Mouse (Mus musculus): Measurements from ENCODE around the gene Adig. TPM values are rescaled to one million over a fixed set of nuclear protein-coding genes. Genes with fewer than 3 reads are reported as not detected.
A peak's percentile ranks its signal among the peaks of the same experiment; 100 is the strongest.

The Adig gene
- 1 to 10 TPM; 6.8 to 7.6 TPM for total RNA-seq (2021)
- long read RNA-seq, experiment 1, partial matches to known transcripts: 0 of 5 reads
- long read RNA-seq, experiment 1, other reads (novel, unspliced or antisense): 1 of 5 reads
- long read RNA-seq, experiment 2, partial matches to known transcripts: 0 of 3 reads
- long read RNA-seq, experiment 2, other reads (novel, unspliced or antisense): 0 of 3 reads

DNA sequence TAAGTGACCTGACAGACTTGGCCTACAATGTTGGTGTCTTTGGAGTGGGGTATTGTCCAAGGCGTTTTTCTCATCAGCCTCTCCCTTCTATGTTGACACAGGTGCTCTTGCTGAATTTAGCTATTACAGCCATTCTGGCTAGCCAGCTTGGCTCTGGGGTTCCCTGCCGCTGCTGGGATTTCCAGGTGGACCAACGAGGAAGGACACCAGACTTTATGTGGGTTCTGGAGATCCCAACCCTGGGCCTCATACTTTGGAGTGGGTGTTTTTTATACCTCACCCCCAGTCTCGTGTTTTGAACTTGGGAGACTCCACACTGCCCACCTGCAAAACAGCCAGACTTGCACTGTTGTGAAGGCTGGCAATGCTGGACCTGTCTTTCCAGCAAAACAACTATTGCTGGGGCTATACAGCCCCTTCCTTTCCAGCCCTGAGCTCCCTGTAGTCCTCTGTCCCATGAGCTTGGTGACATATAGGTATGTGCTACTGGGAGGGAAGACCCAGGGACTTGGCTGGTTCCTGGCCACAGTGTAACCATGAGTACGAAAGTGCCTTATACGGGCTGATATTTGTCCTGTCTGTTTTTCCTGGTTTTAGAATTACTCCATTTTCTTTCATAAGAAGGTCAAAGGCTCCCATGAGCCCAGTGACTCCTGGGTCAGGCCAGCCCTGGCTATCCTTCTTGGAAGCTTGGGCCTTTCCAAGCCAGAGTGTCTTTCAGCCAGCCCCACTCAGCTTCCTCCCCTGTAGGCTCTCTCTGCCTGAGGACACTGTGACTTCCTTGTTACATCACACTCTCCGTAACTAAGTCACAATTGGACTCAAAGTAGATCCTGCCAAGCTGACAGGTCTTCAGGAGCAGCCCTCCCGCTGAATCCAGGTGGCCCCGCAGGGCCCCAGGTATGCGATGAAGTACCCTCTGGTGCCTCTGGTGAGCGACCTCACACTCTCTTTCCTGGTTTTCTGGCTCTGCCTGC, at the start of gene Adig:
Gene Adig (plus strand): TSS at position 777 of the 977 bp plus-strand sequence.
- DNase-seq (ENCODE audit: low spot score in 2 of 2): no peak

DNA sequence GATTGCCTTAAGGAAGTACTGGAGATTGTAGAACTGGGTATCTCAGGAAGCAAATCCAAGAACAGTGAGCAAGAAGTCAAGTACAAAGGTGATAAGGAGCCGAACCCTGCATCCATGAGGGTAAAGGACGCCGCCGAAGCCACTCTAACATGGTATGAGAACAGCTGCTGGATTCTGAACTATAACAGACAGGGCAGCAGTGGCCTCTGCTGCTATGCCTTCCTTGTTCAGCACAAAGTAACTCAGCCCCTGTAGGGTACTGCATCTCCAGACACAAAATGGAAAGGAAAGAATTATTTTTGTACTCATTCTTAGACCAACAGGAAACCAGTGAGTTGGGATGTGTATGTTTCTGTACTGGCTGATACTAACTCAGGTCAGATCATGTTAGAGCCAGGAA, 46.0 kb upstream of the Adig start:
- no peak for DNase-seq (ENCODE audit: low spot score in 2 of 2)

DNA sequence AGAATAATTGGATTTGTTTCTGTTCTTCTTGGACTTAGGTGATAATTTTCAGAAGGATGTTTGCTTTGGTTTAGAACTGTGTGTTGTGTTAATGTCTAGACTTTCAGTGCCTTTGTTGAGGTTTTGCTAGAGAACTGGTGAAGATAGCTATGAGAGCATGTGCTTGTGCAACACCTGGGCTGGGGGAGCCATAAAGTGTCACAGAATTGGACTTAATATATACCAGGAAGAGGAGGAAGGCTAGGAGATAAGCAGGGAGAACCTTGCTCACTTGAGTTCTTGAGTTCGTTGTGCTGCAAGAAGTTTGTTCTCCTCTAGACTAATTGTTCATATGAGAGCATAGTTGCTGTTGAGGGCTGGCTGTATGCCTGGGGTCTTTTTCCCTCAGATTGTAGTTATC, 44.8 kb upstream of the Adig start:
- no peak for DNase-seq (ENCODE audit: low spot score in 2 of 2)

DNA sequence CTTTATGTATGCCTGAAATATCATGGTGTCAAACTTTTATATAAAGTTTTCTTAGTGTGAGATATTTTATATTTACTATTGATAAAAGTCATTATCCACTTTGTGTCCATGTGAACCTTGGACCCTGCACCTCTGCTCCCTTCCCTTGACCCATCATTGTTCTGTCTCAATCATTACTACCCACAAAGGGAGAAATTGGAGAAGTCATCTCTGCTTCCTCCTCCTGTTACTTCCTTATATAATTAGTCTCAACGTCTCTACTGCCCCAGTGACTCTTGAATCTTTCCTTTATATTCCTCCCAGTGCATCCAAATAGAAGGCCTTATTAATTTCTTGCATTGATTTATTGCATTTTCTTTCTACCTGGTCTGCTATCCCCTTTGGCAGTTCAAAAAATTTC, 40.0 kb upstream of the Adig start:
- no peak for DNase-seq (ENCODE audit: low spot score in 2 of 2)

DNA sequence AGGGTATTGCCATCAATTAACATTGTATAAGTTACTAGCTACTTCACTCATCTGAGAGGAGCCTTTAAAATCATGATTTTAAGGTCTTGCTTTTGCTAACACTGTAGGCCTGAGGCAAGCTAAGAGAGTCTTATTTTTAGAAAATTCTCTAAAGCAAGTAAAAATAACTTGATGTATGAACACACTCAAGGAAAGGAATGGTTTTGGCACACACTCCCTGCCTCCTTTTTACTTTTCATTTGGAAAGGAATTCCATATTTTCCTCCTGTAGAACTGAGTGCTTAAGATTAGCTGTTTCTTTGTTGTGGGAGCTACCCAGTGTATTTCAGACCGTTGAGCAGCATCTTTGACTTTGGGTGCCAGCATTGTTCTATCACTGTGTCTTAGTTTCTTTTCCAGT, 28.3 kb upstream of the Adig start:
- no peak for DNase-seq (ENCODE audit: low spot score in 2 of 2)

DNA sequence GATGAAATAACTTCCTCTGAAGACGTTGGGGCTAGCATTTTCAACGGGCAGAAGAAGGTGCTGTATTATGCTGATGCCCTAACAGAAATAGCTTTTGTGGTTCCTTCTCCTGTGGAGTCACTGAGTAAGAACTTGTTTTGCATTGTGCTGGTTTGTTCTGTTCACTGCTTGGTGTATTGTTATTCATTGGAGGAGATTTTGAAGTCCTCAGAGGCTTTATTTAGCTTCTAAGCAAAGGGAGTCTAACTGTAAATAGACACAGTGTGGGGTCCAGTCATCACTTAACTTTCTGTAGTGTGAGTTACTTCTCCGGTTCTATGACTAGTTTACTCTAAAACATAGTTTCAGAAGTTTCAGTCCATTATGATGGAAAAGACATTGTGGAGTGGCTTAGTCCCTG, 24.8 kb upstream of the Adig start:
- DNase-seq (ENCODE audit: low spot score in 2 of 2): no peak

DNA sequence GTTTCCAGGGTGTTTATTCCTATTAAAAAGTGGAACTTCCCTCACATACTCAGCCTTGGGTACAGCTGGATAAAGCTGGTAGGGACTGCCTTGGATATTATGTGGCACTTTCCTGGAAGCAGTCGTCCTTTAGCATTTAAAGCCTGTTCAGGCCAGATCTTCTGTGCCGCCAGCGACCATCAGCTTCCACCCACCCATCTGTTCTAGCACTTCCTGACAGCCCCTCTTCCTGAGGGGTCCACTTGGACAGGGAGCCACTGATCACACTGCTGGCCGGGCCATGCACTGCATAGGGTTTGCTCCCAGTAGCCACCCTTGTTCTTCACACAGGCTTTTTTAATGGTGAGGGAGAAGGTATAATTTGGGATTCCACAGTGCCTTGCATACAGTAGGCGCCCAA, 4.0 kb upstream of the Adig start:
- DNase-seq (ENCODE audit: low spot score in 2 of 2): no peak

DNA sequence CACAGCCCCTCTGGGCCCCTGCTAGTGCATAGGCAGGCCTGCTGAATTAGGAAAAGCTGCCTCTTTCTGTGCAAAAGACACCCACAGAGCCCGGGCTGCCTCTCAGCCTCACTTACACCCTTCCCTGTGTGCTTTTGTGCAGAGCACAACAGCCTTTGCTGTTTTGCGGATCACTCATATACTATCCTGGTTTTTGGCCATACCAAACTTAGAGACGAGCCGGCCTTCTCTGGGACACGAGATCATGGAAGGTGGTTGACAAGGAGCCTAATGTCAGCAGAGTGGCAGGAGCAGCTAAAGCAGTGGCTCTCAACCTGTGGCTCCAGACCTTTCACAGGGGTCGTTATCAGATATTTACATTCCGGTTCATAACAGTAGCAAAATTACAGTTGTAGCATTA, 814 bp downstream of the Adig start:
- DNase-seq (ENCODE audit: low spot score in 2 of 2): no peak

DNA sequence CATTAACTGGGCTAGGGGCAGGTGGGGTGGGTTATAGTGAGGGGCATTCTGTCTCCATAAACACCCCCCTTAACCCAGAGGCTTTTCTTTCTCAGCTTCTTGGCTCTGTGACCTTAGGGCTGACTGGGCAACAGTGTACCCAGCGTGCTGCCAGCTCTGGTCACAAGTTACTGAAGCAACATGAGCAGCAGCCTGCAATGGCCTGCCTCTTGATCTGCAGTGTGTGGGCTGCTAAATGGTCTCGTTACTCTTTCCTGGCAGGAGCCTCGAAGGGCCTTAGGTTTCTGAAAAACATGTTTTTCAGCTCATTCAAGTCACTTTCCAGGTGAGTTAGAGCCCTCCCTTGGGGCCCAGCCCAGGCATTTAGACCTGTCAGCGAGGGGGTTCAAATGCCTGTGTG, 1.3 kb downstream of the Adig start:
- no peak for DNase-seq (ENCODE audit: low spot score in 2 of 2)

DNA sequence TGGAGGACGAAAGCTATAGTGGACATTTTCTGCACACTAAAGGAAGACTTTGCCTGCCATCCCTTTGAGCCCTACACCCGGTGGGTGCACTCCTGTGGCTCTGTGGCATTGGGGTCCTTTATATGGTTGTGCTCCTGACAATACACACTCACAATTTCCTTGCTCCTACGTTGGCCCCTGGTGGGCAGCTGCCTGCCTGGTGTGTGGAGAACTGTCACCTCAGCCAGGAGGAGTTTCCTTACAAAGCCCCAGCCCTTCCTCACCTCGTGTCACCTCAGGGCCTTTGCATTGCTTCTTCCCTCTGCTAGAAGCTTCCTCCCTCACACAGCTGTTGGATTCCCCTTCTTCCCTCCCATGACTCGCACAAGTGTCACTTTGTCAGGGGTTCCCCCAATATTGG, 4.1 kb downstream of the Adig start:
- no peak for DNase-seq (ENCODE audit: low spot score in 2 of 2)

DNA sequence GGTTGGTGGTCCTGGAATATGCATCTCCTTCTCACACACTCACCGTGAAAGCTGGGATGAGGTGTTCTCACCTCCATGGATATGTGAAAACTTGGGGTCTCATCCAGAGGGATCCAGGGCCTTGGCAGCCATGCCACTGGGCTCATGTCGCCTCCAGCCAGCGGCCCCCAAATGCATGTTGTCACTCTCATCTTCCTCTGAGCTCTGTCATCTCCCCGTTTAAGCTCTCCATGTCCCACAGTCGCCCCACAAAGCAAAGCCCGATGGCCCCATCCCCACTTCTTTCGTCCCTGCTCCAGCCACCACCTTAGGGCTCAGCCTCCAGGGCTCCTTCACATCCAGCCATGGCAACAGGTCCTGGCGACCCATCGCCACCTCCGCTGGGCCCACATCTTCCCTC, 4.6 kb downstream of the Adig start:
- DNase-seq (ENCODE audit: low spot score in 2 of 2): no peak

DNA sequence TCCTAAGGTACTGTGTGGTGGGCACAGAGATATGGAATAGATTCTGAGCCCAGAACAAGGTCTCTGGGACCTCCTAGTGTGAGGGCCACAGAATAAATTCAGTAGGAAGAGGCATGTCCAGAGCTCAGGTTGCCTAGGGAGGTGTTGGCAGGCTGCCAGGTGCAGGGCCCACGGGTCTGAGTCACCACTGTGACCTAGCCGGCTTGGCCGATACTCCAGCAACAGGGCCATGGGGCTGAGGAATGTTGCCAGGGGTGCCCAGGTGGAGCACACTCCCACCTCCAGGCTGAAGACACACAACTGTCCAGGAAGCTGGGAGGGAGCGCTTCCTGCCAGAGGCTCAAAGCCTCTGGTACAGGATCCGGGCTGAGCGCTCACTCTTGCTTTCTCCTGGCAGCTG, 8.3 kb downstream of the Adig start:
- no peak for DNase-seq (ENCODE audit: low spot score in 2 of 2)

DNA sequence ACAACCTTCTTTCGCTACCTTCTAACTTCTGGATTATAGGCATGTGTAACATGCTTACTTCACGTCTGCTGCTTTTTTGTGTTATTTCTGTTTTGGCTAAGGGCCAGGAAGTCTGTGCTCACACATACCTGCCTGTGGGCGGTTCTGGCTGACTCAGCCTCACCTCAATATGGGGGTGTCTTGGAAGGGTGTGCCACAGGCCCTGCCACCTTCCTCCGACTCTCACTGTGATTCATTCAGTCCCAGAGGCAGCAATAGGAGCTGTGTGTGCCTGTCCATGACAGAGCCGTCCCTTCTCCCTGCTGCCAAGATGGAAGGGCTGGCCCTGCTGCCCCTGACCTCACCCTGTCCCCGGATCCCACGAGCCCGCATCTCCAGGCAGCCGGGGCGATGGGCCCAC, 10.1 kb downstream of the Adig start, which contains the start of gene Arhgap40:
Gene Arhgap40 (plus strand): TSS at position 269 of the 400 bp plus-strand sequence.
- no peak for DNase-seq (ENCODE audit: low spot score in 2 of 2)

DNA sequence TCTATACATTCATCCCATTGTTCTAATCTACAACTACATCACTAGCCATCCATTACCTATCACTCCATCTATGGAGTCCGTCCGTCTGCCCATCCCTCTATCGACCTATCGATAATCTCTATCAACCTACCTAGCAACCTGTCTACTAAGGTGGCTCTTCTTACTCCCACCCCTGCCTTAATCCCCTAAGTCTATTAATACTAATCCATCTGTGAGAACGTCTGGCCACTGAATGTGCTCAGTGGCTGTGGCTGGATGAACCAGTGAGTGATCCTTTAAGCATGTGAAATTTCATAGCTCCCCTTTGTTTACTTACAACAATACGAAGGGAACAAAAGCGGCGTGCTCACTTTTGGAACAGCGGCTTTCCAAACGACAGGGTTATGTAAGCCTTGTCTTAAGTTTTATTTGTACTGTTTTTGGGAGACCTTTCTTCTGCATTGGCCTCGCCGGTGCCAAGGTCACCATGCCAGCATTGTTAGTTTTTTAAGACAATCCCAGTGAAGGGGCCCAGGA, 11.5 kb downstream of the Adig start:
- DNase-seq (ENCODE audit: low spot score in 2 of 2): no peak

DNA sequence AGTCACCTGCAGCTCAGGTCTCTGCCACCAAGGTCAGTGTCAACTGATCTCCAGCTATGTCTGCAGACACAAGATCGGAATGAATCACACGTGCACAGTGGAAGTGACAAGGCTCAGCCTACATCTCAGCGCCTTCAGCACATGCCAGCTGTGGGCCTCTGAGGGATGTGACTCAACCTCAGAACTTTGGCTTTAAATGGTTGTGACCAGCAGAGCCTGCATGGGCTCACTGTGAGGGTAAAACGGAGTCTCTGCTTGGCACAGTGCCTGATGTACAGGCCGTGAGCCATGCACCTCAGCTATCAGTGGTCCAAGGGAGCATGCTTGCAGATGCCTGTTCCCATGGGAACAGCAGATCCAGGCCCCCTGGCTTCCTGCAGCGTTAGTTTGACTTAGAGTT, 16.2 kb downstream of the Adig start:
- no peak for DNase-seq (ENCODE audit: low spot score in 2 of 2)

DNA sequence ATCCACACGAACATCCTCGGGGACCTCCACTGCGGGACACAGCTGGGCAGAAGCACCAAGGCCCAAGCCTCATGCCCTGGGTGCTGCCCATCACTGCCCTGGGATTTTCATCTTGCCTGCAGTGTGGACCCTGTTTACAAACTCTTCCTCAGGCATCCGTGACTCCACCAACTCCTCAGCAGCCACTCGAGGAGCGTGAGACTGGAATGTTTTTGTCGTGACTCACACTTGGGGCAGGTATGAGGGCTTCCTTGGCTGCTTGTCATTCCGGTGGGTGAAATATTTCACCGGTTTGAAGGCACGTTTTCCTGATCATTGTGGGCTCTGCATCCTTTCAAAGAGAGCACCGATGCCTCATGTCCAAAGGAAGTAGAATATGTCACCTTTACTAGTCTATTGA, 16.7 kb downstream of the Adig start:
- DNase-seq (ENCODE audit: low spot score in 2 of 2): no peak

DNA sequence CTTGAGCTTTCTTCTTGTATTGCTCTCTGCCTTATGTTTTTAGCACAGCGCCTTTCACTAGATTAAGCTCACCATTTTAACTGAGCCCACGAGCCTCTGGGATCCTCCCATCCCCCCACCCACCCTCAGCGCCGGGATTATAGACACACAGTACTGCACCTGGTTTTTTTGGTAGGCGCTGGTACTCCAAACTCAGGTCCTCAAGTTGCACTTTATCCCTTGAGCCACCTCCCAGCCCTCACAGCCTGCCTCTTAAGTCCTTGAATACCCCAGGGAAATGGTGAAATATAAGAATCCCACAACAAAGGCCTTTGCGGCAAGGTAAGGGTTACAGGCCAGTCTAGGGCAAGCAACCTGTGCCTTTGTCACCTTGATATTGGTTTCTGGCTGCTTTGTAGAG, 17.4 kb downstream of the Adig start:
- no peak for DNase-seq (ENCODE audit: low spot score in 2 of 2)

DNA sequence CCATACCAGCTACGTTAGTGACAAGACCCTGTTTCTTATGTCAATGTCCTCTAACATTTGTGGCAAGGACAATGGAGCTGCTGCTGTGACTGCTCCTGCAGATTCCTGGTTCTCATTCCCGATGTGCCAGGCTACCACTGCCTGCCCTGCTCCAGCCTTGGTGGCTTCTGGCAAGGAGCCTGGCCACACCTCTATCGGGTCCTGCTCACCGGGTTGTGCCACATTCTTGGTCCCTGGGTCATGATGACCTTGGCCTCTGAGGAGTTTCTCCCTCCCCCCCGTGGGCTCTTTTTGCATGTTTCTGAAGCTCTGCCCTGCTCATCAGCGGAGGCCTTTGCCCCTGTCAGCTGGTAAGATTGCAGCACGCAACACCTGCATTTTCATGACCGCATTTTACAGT, 20.6 kb downstream of the Adig start:
- DNase-seq (ENCODE audit: low spot score in 2 of 2): no peak

DNA sequence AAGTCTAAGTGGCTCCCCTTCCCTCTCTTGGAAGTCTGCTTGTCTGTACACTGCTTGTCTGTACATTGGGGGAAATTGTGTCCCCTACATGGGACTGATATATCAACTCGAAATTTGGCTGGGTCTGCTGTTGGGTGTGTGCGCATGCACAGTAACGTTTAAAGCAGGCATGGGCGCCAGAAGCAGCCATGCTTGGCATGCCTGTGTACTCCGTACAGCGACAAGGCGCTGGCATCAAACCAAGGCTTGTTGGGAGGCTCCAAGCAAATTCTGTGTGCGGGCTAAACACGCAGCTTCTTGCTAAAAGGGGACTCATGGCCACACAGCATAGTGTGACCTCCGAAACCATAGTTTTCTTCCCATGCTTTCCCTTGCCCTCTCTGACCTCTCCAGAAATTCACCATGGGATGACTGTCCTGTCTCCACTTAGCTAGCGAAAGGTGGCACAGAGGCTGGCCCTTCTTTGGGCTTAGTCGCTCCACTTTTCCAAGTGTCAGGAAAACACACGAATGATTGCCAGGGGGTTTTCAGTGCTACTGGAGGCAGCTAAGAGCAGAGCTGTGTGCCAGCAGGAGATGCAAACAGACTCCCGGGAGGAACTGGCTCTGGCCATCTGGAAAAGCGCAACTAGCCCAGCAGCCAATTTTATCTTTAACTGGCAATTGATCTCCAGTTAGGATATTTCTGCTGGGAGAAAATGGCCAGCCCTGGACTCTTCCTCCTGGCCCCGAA, 21.9 kb downstream of the Adig start:
- DNase-seq (ENCODE audit: low spot score in 2 of 2): no peak

DNA sequence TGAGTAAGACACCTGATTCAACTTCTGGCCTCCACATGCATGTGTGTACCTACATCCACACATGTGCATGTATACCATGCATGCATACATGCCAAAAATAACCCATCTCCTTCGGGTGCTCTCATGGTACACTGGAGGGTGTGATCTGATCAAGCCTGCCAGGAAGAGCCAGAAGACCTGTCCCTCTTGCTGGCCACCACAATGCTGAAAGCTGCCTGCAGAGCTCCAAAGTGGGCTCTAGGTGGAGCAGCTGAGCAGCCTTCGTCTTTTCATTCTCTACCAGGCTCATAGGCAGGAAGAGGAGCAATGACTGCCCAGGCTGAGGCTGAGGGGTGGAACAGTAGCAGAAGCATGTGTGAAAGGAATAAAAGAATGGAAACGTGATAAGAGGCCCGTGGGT, 31.7 kb downstream of the Adig start:
- peak in 1 of 2 experiments; percentile 36 for DNase-seq (ENCODE audit: low spot score in 2 of 2)

DNA sequence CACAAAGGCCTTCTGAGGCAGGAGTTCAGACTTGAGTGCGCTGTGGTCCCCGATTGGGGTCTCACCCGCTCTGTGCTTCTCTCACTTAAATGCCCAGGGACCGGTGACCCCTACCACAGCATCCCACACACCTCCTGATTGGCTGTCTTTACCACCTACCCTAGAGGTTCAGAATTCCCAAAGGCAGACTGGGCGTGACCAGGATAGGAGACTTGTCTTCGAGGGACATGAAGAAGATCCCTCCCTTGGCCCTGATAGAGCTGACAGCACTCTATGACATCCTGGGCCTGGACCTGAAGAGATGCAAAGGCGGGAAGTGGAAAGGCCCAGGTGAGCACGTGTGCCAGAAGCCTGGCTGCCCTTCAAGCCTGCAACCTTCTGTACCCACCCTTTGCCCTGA, 32.1 kb downstream of the Adig start:
- no peak for DNase-seq (ENCODE audit: low spot score in 2 of 2)

Data from gastrocnemius, postnatal 4 days (tissue).